Mouse (Mus musculus): ENCODE data around the gene Epha2.

Gene Epha2

GRCm38 (mm10) chr4:141327075-141327474 lies 26.0 kb downstream of the Epha2 start:
- in situ Hi-C loops (cut with MboI, MseI), result loop anchor here (10.0 kb wide), 1 partner anchor 808 kb away; no protein-coding TSS in a partner anchor

- in situ Hi-C loops (cut with MboI, MseI), result loop anchor here (10.0 kb wide), 1 partner anchor 806 kb away; no protein-coding TSS in a partner anchor
These were observed 27.7 kb downstream of the Epha2 start for GRCm38 (mm10) chr4:141328742-141329141.

GRCm38 (mm10) chr4:141329968-141330367 lies 28.9 kb downstream of the Epha2 start:
- in situ Hi-C loops (cut with MboI, MseI), result loop anchor here (10.0 kb wide), 1 partner anchor 805 kb away; no protein-coding TSS in a partner anchor

- in situ Hi-C loops (cut with MboI, MseI), result no loop called here
These were observed 30.4 kb downstream of the Epha2 start for GRCm38 (mm10) chr4:141331446-141331845.

GRCm38 (mm10) chr4:141332258-141332657 lies 31.2 kb downstream of the Epha2 start:
- in situ Hi-C loops (cut with MboI, MseI), result no loop called here

- in situ Hi-C loops (cut with MboI, MseI), result no loop called here
These were observed 33.7 kb downstream of the Epha2 start for GRCm38 (mm10) chr4:141334695-141335094.

- in situ Hi-C loops (cut with MboI, MseI), result no loop called here
These were observed 34.3 kb downstream of the Epha2 start for GRCm38 (mm10) chr4:141335263-141335796.

GRCm38 (mm10) chr4:141336196-141336595 lies 35.2 kb downstream of the Epha2 start:
- in situ Hi-C loops (cut with MboI, MseI), result no loop called here

GRCm38 (mm10) chr4:141337986-141338385 lies 36.9 kb downstream of the Epha2 start:
- in situ Hi-C loops (cut with MboI, MseI), result no loop called here

- in situ Hi-C loops (cut with MboI, MseI), result no loop called here
These were observed 37.8 kb downstream of the Epha2 start for GRCm38 (mm10) chr4:141338853-141339252.

GRCm38 (mm10) chr4:141341477-141341876 lies 40.4 kb downstream of the Epha2 start:
- in situ Hi-C loops (cut with MboI, MseI), result no loop called here

- in situ Hi-C loops (cut with MboI, MseI), result no loop called here
These were observed 42.5 kb downstream of the Epha2 start for GRCm38 (mm10) chr4:141343515-141343914.

- in situ Hi-C loops (cut with MboI, MseI), result no loop called here
These were observed 44.2 kb downstream of the Epha2 start for GRCm38 (mm10) chr4:141345219-141345618.

GRCm38 (mm10) chr4:141347365-141347797 lies 46.3 kb downstream of the Epha2 start:
- in situ Hi-C loops (cut with MboI, MseI), result no loop called here

GRCm38 (mm10) chr4:141348616-141349015 lies 47.6 kb downstream of the Epha2 start:
- in situ Hi-C loops (cut with MboI, MseI), result no loop called here

GRCm38 (mm10) chr4:141350015-141350414 lies 49.0 kb downstream of the Epha2 start:
- in situ Hi-C loops (cut with MboI, MseI), result no loop called here

GRCm38 (mm10) chr4:141351972-141352371 lies 50.9 kb downstream of the Epha2 start:
- in situ Hi-C loops (cut with MboI, MseI), result no loop called here

GRCm38 (mm10) chr4:141352986-141353385 lies 51.9 kb downstream of the Epha2 start:
- in situ Hi-C loops (cut with MboI, MseI), result no loop called here

- in situ Hi-C loops (cut with MboI, MseI), result no loop called here
These were observed 52.8 kb downstream of the Epha2 start for GRCm38 (mm10) chr4:141353868-141354267.

- in situ Hi-C loops (cut with MboI, MseI), result no loop called here
These were observed 56.8 kb downstream of the Epha2 start for GRCm38 (mm10) chr4:141357811-141358210.

- in situ Hi-C loops (cut with MboI, MseI), result no loop called here
These were observed 58.2 kb downstream of the Epha2 start for GRCm38 (mm10) chr4:141359222-141359621.

GRCm38 (mm10) chr4:141360846-141361245 lies 59.8 kb downstream of the Epha2 start:
- in situ Hi-C loops (cut with MboI, MseI), result loop anchor here (5.0 kb wide), 1 partner anchor 84 kb away; no protein-coding TSS in a partner anchor

GRCm38 (mm10) chr4:141362937-141363548 lies 62.0 kb downstream of the Epha2 start:
- in situ Hi-C loops (cut with MboI, MseI), result loop anchor here (5.0 kb wide), 1 partner anchor 86 kb away; no protein-coding TSS in a partner anchor

Data from regulatory T cell (primary cell).